Mouse (Mus musculus) embryonic facial prominence, embryonic 13.5 days (tissue): ENCODE measurements around the gene Cpa3. TPM values are rescaled to one million over a fixed set of nuclear protein-coding genes. Genes with fewer than 3 reads are reported as not detected.

ENCODE experiments used
- ATAC-seq: fragments of 200-750 bp; cut with Nextera tagmentation; 2 replicates; pipeline ENCODE4 v1.8.0; 2017; ENCODE audit warnings: low read depth; ENCODE audit not compliant: insufficient number of reproducible peaks, insufficient read depth, low FRiP score, low TSS enrichment
- H3K27ac ChIP-seq: fragments of 300-500 bp; sonication (generic); 2 replicates; pipeline ENCODE4 v1.5.1; 2015; ENCODE audit warnings: moderate library complexity, mild to moderate bottlenecking, inconsistent platforms
- H3K27me3 ChIP-seq: fragments of 300-500 bp; sonication (generic); 2 replicates; pipeline ENCODE4 v1.6.1; 2015; ENCODE audit warnings: mild to moderate bottlenecking, inconsistent platforms
- H3K36me3 ChIP-seq: fragments of 300-500 bp; sonication (generic); 2 replicates; pipeline ENCODE4 v1.6.1; 2015; ENCODE audit warnings: mild to moderate bottlenecking, inconsistent platforms
- H3K4me1 ChIP-seq: fragments of 300-500 bp; sonication (generic); 2 replicates; pipeline ENCODE4 v1.6.1; 2015; ENCODE audit warnings: inconsistent platforms
- H3K4me2 ChIP-seq: fragments of 300-500 bp; sonication (generic); 2 replicates; pipeline ENCODE4 v1.6.1; 2015; ENCODE audit warnings: moderate library complexity, mild to moderate bottlenecking, inconsistent platforms
- H3K4me3 ChIP-seq: fragments of 300-500 bp; sonication (generic); 2 replicates; pipeline ENCODE4 v1.5.1; 2015; ENCODE audit warnings: mild to moderate bottlenecking, inconsistent platforms
- H3K9ac ChIP-seq: fragments of 300-500 bp; sonication (generic); 2 replicates; pipeline ENCODE4 v1.6.1; 2015; ENCODE audit warnings: mild to moderate bottlenecking, inconsistent platforms
- H3K9me3 ChIP-seq: fragments of 300-500 bp; sonication (generic); 2 replicates; pipeline ENCODE4 v1.6.1; 2016; ENCODE audit warnings: inconsistent platforms
- WGBS: fragments of 180-500 bp; shearing (Covaris S2); methylation state at CpG from one replicate; pipeline ENCODE4 v1.1.7; 2015; ENCODE audit warnings: mixed read lengths; 5-methylcytosine and 5-hydroxymethylcytosine counted together
- microRNA-seq: library from miRNA; unstranded; fragments of <30 nt; microRNA quantifications from one replicate; pipeline ENCODE4, GENCODE M21; 2016
- polyA plus RNA-seq: library from polyadenylated mRNA; unstranded; fragments of >200 nt; fragmentation: Nextera tagmentation; extraction: Ambion mirVana; gene quantifications from 2 replicates; pipeline ENCODE4 v1.2.1, GENCODE M21; 2015

Cpa3 gene
- polyA plus RNA-seq, 1 experiment from 2014 or later, result 26.4 TPM

DNA sequence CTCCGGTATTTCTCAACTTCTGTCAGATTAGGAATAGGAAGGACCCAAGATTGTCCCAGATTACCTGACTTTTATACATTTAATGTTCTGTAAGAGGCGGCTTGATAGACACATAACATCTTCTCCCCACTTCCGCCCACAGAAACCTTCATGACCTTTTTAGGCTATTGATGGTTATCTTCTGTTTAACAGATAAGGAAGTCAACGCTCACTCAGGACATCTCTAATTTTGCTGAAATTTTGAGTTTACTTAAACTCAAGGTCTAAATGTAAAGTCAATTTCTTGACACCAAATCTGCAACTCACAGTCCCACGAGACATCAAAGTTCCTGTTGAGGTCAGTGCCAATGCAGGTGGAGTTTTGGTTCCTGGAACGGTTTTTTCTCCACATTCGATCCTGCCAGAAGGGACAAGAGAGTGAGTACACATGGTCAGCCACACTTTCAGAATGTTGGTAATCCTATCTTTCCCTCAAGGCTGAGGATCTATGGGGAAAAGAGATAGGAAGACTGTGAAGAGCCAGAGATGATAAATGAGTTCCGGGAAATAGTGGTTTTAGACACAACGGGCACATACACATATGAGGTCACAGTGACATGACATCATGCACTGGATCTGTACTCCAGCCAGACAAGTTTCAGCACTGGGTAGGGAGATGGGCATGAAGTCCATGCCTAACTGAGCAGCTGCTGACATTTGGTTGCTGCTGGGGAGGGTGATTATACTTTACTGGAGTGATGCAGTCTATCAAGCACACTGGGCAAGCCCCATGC lies 18.9 kb downstream of the Cpa3 start:
- Histone ChIP-seq H3K27me3 (no peaks in the 10 kb centered on the region), H3K4me2 (no peak overlapping the region), H3K4me3 (no peak overlapping the region), H3K36me3 (no peaks in the 10 kb centered on the region), H3K27ac (no peak overlapping the region), H3K9me3 (no peaks in the 10 kb centered on the region), H3K4me1 (no peaks in the 10 kb centered on the region), H3K9ac (no peak overlapping the region)
- 89% methylated on average over 9 of the region's 9 CpGs for WGBS
- no peak for ATAC-seq

DNA sequence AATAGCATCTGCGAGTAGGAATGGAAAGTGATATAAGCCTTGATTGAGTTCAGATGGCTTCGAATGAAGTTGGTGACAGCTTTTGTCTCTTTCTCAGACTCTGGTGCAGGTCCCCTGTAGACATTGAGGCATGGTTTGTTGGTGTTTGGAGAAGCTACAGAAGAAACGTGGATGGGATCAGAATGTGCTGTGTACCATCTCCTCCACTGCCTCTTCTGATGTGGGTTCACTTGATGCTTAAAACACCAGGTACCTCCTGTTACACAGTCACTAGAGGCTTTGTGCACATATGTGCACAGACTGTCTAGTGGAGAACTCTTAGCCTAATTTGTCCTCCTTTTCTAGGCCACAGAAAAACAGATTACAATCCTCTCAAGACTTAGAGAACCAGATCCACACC lies 19.8 kb downstream of the Cpa3 start:
- H3K27ac ChIP-seq, result no peak overlapping the region
- no peaks in the 10 kb centered on the region for H3K27me3 ChIP-seq
- no peak overlapping the region for H3K4me2 ChIP-seq
- 57% methylated on average over 3 of the region's 3 CpGs for WGBS
- ATAC-seq, result no peak
- H3K36me3 ChIP-seq, result no peaks in the 10 kb centered on the region
- no peak overlapping the region for H3K4me3 ChIP-seq
- no peaks in the 10 kb centered on the region for H3K4me1 ChIP-seq
- H3K9ac ChIP-seq, result no peak overlapping the region
- H3K9me3 ChIP-seq, result no peaks in the 10 kb centered on the region

- no peak overlapping the region for H3K4me3 ChIP-seq
- no peaks in the 10 kb centered on the region for H3K4me1 ChIP-seq
- H3K27me3 ChIP-seq, result no peaks in the 10 kb centered on the region
- no peaks in the 10 kb centered on the region for H3K36me3 ChIP-seq
- no peak overlapping the region for H3K9ac ChIP-seq
- H3K9me3 ChIP-seq, result no peaks in the 10 kb centered on the region
- 24% methylated on average over 6 of the region's 6 CpGs for WGBS
- H3K4me2 ChIP-seq, result no peak overlapping the region
- no peak for ATAC-seq
- H3K27ac ChIP-seq, result no peak overlapping the region
Observed at GRCm38 (mm10) chr3:20198869-20199268, 43.1 kb downstream of the Cpa3 start.

DNA sequence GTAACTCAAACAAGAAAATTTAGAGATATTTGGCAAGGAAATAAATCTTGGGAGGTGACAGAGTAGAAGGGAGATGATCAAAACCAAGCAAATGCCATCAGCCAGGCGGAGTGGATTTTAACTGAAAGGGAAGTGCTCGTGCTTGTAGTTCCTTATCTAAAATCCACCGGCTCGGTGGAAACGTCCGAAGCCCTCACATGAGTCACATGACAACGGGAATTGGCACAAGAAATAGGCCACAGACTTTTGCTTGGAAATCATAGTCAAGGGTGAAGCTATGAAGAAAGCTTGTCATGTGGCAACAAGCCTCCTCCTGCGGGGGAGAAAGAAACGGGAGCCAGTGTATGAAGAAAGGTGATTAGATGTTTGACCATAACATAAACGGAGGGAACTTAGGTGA lies 44.1 kb downstream of the Cpa3 start:
- Histone ChIP-seq H3K4me3 (no peak overlapping the region), H3K36me3 (no peaks in the 10 kb centered on the region), H3K4me1 (no peaks in the 10 kb centered on the region), H3K4me2 (no peak overlapping the region), H3K9ac (no peak overlapping the region), H3K27ac (no peak overlapping the region), H3K27me3 (no peaks in the 10 kb centered on the region), H3K9me3 (no peaks in the 10 kb centered on the region)
- no peak for ATAC-seq
- whole genome bisulfite sequencing, result 77% methylated on average over 10 of the region's 10 CpGs

DNA sequence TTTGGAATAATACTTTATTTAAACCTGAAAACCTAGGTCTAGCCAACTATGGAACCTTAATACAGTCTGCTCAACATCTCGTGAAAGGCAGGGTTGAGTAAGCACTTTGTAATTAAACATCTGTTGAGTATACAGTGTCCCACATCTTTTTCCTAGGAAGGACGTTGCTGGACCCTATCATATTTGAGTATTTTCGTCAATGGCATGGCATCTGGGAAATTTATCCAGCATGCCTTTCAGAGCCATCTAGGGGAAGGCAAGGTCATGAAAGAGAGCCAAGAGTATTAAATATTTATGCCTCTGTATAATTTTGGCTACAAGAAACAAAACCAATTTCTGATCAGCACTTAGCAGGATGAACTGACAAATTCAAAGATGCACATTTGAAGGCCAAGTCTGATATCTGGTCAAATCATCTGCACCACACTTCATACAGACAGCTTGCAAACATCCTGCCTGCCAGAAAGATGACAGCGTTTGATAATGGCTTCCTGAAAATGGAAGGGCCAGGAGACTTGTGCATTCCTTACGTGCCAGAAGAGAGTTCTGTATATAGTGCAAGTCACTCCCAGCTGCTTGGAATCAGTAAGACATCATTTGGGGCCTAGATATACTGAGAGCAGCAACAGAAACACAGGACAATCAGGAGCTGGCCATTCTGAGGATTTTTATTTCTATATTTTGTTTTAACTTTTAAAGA lies 52.9 kb downstream of the Cpa3 start:
- Histone ChIP-seq H3K27me3 (no peaks in the 10 kb centered on the region), H3K4me3 (no peak overlapping the region), H3K27ac (no peak overlapping the region), H3K9ac (no peak overlapping the region), H3K4me1 (no peaks in the 10 kb centered on the region), H3K36me3 (no peaks in the 10 kb centered on the region), H3K9me3 (no peaks in the 10 kb centered on the region), H3K4me2 (no peak overlapping the region)
- no peak for ATAC-seq
- 56% methylated on average over 5 of the region's 5 CpGs for WGBS

GRCm38 (mm10) chr3:20172394-20172793 lies 69.6 kb downstream of the Cpa3 start:
- 94% methylated on average over 6 of the region's 6 CpGs for WGBS
- ATAC-seq, result no peak
- Histone ChIP-seq H3K27ac (no peak overlapping the region), H3K4me2 (no peak overlapping the region), H3K9ac (no peak overlapping the region), H3K27me3 (no peaks in the 10 kb centered on the region), H3K4me3 (no peak overlapping the region), H3K36me3 (no peaks in the 10 kb centered on the region), H3K9me3 (no peaks in the 10 kb centered on the region), H3K4me1 (no peaks in the 10 kb centered on the region)

DNA sequence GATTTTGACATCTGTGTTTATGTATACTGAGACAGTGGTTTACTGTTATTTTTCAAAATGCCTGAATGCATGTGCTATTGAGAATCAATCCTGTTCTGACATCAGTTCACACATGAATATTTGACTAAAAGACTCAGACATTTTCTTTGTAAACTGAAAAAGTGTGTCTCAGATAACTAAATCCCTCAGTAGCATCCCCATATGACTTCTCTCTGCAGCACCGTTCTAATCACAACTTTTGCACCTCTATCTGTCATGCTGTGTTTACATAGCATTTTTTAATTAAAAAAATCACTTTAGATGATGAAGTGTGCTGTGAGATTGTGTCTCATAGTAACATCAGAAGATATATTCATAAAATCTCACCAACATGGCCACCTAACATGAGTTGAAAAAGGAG lies 74.5 kb downstream of the Cpa3 start:
- H3K4me3 ChIP-seq, result no peak overlapping the region
- no peak overlapping the region for H3K27ac ChIP-seq
- no peak overlapping the region for H3K4me2 ChIP-seq
- H3K27me3 ChIP-seq, result no peaks in the 10 kb centered on the region
- no peak for ATAC-seq
- WGBS, result 83% methylated on average over 1 of the region's 1 CpGs
- no peaks in the 10 kb centered on the region for H3K4me1 ChIP-seq
- H3K9me3 ChIP-seq, result no peaks in the 10 kb centered on the region
- H3K9ac ChIP-seq, result no peak overlapping the region
- no peaks in the 10 kb centered on the region for H3K36me3 ChIP-seq

Small RNA genes lying within 50 kb of the gene (microRNA-seq; reads per million reads assigned to microRNA genes)
- gene Mir7007, result not detected

Other genes with a start within 250 kb of the Cpa3 start
- 9.7 and 11.0 TPM in 2 replicates for gene Hps3, start 206.9 kb downstream of the Cpa3 start, polyA plus RNA-seq
- gene Hltf, start 184.4 kb downstream of the Cpa3 start, polyA plus RNA-seq, result 15.7 and 17.2 TPM in 2 replicates
- gene Gyg, start 86.9 kb downstream of the Cpa3 start, polyA plus RNA-seq, result 36.4 and 36.5 TPM in 2 replicates
- not detected in 2 replicates for gene Cpb1, start 33.6 kb upstream of the Cpa3 start, polyA plus RNA-seq
- gene Agtr1b, start 125.0 kb upstream of the Cpa3 start, polyA plus RNA-seq, result 0.26 TPM in 1 of 2 replicates, not detected in the other